Mouse (Mus musculus): ENCODE measurements at regions not wholly inside any gene's neighbourhood (a gene's known extent, or its start where the extent isn't known, plus 50 kb on each side); places are given as distances from the start of the nearest gene placed in this dataset.
"Not testable (repeated sequence)": the region's sequence is repeated elsewhere in the genome, so short reads cannot be mapped to it uniquely, and the experiment has no call there.

- Histone ChIP-seq H3K27ac (no peak overlapping the region), H3K4me1 (no peaks in the 10 kb centered on the region), H3K9me3 (no peaks in the 10 kb centered on the region), H3K36me3 (no peaks in the 10 kb centered on the region), H3K4me3 (no peak overlapping the region), H3K4me2 (no peak overlapping the region), H3K27me3 (no peaks in the 10 kb centered on the region), H3K9ac (no peak overlapping the region)
- no peak for ATAC-seq (ENCODE audit: insufficient number of reproducible peaks, low FRiP score, low TSS enrichment, low read depth)
- 50% methylated on average over 7 of the region's 7 CpGs for WGBS
These were observed 125.1 kb upstream of the Cobl start for GRCm38 (mm10) chr11:12589757-12590373.

- H3K4me2 ChIP-seq, H3K27me3 ChIP-seq, H3K4me1 ChIP-seq, H3K36me3 ChIP-seq, H3K4me3 ChIP-seq, H3K27ac ChIP-seq, H3K9ac ChIP-seq, H3K9me3 ChIP-seq: not testable (repeated sequence)
- WGBS = 54% methylated on average over 2 of the region's 2 CpGs
- ATAC-seq (ENCODE audit: insufficient number of reproducible peaks, low FRiP score, low TSS enrichment, low read depth) = 0 out of 2 replicates have a peak, but pooled peaks have one; percentile 61
These were observed 120.3 kb upstream of the Cobl start for GRCm38 (mm10) chr11:12584851-12585680.

- no peak overlapping the region for H3K9ac ChIP-seq
- no peak for ATAC-seq (ENCODE audit: insufficient number of reproducible peaks, low FRiP score, low TSS enrichment, low read depth)
- H3K27me3 ChIP-seq = no peaks in the 10 kb centered on the region
- no peak overlapping the region for H3K4me2 ChIP-seq
- H3K4me1 ChIP-seq = no peaks in the 10 kb centered on the region
- H3K9me3 ChIP-seq = no peaks in the 10 kb centered on the region
- no peak overlapping the region for H3K27ac ChIP-seq
- H3K36me3 ChIP-seq = no peaks in the 10 kb centered on the region
- no peak overlapping the region for H3K4me3 ChIP-seq
- WGBS = 34% methylated on average over 14 of the region's 14 CpGs
These were observed 114.3 kb upstream of the Cobl start for GRCm38 (mm10) chr11:12578999-12579576.

- no peaks in the 10 kb centered on the region for H3K27me3 ChIP-seq
- no peaks in the 10 kb centered on the region for H3K9me3 ChIP-seq
- ATAC-seq (ENCODE audit: insufficient number of reproducible peaks, low FRiP score, low TSS enrichment, low read depth) = no peak
- H3K4me2 ChIP-seq = no peak overlapping the region
- H3K4me3 ChIP-seq = no peak overlapping the region
- no peaks in the 10 kb centered on the region for H3K4me1 ChIP-seq
- 70% methylated on average over 5 of the region's 5 CpGs for WGBS
- no peak overlapping the region for H3K9ac ChIP-seq
- H3K27ac ChIP-seq = no peak overlapping the region
- no peaks in the 10 kb centered on the region for H3K36me3 ChIP-seq
These were observed 94.9 kb upstream of the Cobl start for GRCm38 (mm10) chr11:12559663-12560062.

GRCm38 (mm10) chr11:12558995-12559633 is 94.4 kb upstream of the Cobl start:
- Histone ChIP-seq H3K27ac (no peak overlapping the region), H3K4me3 (no peak overlapping the region), H3K9ac (no peak overlapping the region), H3K27me3 (no peaks in the 10 kb centered on the region), H3K4me1 (no peaks in the 10 kb centered on the region), H3K4me2 (no peak overlapping the region), H3K9me3 (no peaks in the 10 kb centered on the region), H3K36me3 (no peaks in the 10 kb centered on the region)
- 23% methylated on average over 1 of the region's 1 CpGs for WGBS
- ATAC-seq (ENCODE audit: insufficient number of reproducible peaks, low FRiP score, low TSS enrichment, low read depth) = no peak

- ATAC-seq (ENCODE audit: insufficient number of reproducible peaks, low FRiP score, low TSS enrichment, low read depth) = no peak
- WGBS = 69% methylated on average over 8 of the region's 8 CpGs
These were observed 93.4 kb upstream of the Cobl start for GRCm38 (mm10) chr11:12558176-12558575.

GRCm38 (mm10) chr11:12545771-12546170 is 81.0 kb upstream of the Cobl start:
- Histone ChIP-seq H3K27ac (no peak overlapping the region), H3K9ac (no peak overlapping the region), H3K27me3 (no peaks in the 10 kb centered on the region), H3K4me1 (no peaks in the 10 kb centered on the region), H3K4me2 (no peak overlapping the region), H3K4me3 (no peak overlapping the region), H3K9me3 (no peaks in the 10 kb centered on the region), H3K36me3 (no peaks in the 10 kb centered on the region)
- WGBS = 74% methylated on average over 1 of the region's 1 CpGs
- no peak for ATAC-seq (ENCODE audit: insufficient number of reproducible peaks, low FRiP score, low TSS enrichment, low read depth)

More at GRCm38 (mm10) chr11:12558176-12558575, 93.4 kb upstream of the Cobl start:
- Histone ChIP-seq H3K9ac (no peak overlapping the region), H3K4me2 (no peak overlapping the region), H3K9me3 (no peaks in the 10 kb centered on the region), H3K27me3 (no peaks in the 10 kb centered on the region), H3K4me1 (no peaks in the 10 kb centered on the region), H3K4me3 (no peak overlapping the region), H3K27ac (no peak overlapping the region), H3K36me3 (no peaks in the 10 kb centered on the region)

GRCm38 (mm10) chr11:12543042-12543441 is 78.3 kb upstream of the Cobl start:
- no peaks in the 10 kb centered on the region for H3K4me1 ChIP-seq

GRCm38 (mm10) chr11:12540333-12540870 is 75.6 kb upstream of the Cobl start:
- no peak for ATAC-seq (ENCODE audit: insufficient number of reproducible peaks, low FRiP score, low TSS enrichment, low read depth)
- Histone ChIP-seq H3K4me2 (no peak overlapping the region), H3K36me3 (no peaks in the 10 kb centered on the region), H3K9me3 (no peaks in the 10 kb centered on the region), H3K4me3 (no peak overlapping the region), H3K27me3 (no peaks in the 10 kb centered on the region), H3K27ac (no peak overlapping the region), H3K4me1 (no peaks in the 10 kb centered on the region), H3K9ac (no peak overlapping the region)
- WGBS = 47% methylated on average over 5 of the region's 5 CpGs

More at GRCm38 (mm10) chr11:12543042-12543441, 78.3 kb upstream of the Cobl start:
- Histone ChIP-seq H3K9ac (no peak overlapping the region), H3K4me2 (no peak overlapping the region), H3K9me3 (no peaks in the 10 kb centered on the region), H3K27me3 (no peaks in the 10 kb centered on the region), H3K4me3 (no peak overlapping the region), H3K27ac (no peak overlapping the region), H3K36me3 (no peaks in the 10 kb centered on the region)
- 61% methylated on average over 1 of the region's 1 CpGs for WGBS
- no peak for ATAC-seq (ENCODE audit: insufficient number of reproducible peaks, low FRiP score, low TSS enrichment, low read depth)

GRCm38 (mm10) chr11:12535063-12535462 is 70.3 kb upstream of the Cobl start:
- WGBS = 48% methylated on average over 2 of the region's 2 CpGs
- Histone ChIP-seq H3K36me3 (no peaks in the 10 kb centered on the region), H3K27ac (no peak overlapping the region), H3K9me3 (no peaks in the 10 kb centered on the region), H3K4me1 (0 out of 2 replicates have a peak, but pooled peaks cover 4% of the 10 kb centered on the region), H3K27me3 (no peaks in the 10 kb centered on the region), H3K4me3 (no peak overlapping the region), H3K4me2 (no peak overlapping the region), H3K9ac (no peak overlapping the region)
- ATAC-seq (ENCODE audit: insufficient number of reproducible peaks, low FRiP score, low TSS enrichment, low read depth) = no peak

- 15% methylated on average over 3 of the region's 3 CpGs for WGBS
- no peak overlapping the region for H3K9ac ChIP-seq
These were observed 67.5 kb upstream of the Cobl start for GRCm38 (mm10) chr11:12532288-12532687.

More at GRCm38 (mm10) chr11:12532288-12532687, 67.5 kb upstream of the Cobl start:
- Histone ChIP-seq H3K9me3 (no peaks in the 10 kb centered on the region), H3K4me3 (no peak overlapping the region), H3K27ac (no peak overlapping the region), H3K27me3 (no peaks in the 10 kb centered on the region), H3K4me2 (no peak overlapping the region), H3K36me3 (no peaks in the 10 kb centered on the region), H3K4me1 (0 out of 2 replicates have a peak, but pooled peaks cover 4% of the 10 kb centered on the region)
- peak; percentile 88 for ATAC-seq (ENCODE audit: insufficient number of reproducible peaks, low FRiP score, low TSS enrichment, low read depth)
